Mouse (Mus musculus) kidney, postnatal 25 days (tissue): ENCODE measurements around the gene Ltc4s.

Experiments
- DNase-seq, 2 experiments: peaks; one replicate each; pipeline ENCODE4 v3.0.0; 2021; ENCODE audit warnings: mixed read lengths in 2 of 2

Gene Ltc4s

GRCm38 (mm10) chr11:50245269-50245668 is 6.9 kb upstream of the Ltc4s start:
- no peak for DNase-seq

- no peak for DNase-seq
These were observed 5.5 kb upstream of the Ltc4s start for GRCm38 (mm10) chr11:50243926-50244325.

GRCm38 (mm10) chr11:50240235-50240911 is 2.0 kb upstream of the Ltc4s start:
- DNase-seq, result peak; percentile 63 to 81

DNA sequence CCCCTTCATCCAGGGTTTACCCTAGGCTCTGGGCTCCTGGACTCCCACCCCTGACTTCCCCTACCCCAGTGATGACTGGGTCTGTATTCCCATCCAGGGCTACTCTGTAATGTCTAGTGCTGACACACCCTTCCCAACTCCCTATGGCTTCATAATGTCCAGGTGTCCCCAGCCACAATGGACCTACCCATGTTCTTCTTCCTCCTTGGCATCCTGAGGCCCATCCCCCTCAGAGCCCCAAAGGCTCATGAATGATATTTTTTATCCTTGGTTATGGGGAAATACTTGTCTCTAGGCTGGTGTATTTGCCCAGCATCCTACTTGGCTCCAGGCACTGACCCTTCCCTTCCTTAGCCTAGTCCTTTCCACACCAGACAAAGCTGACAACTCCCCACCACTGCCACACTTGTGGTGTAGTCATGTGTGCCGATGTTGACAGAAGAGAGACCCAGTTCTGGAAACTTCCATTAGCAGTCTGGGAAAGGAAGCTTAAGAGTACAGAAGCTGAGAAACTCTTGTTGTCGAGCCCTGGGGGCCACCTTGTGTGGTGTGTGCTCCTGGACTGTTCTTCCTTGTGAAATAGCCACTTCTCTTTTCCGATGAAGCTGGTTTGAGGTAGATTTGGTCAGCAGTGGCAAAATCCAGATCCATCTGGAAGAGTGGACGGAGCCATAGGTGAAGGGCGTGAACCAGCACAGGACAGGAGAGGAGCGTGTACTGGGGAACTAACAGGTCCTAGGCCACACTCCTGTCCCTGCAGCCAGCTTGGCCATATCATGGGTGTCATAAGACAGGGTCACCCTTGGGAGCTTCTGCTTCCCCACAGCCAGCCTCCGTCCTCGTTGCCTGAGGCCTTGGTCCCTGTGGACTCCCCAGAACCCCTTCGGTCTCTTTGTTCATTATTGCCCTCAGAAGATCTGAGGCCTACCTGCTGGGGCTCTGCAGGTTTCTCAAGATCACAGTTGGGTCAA is 690 bp upstream of the Ltc4s start:
- no peak for DNase-seq

DNA sequence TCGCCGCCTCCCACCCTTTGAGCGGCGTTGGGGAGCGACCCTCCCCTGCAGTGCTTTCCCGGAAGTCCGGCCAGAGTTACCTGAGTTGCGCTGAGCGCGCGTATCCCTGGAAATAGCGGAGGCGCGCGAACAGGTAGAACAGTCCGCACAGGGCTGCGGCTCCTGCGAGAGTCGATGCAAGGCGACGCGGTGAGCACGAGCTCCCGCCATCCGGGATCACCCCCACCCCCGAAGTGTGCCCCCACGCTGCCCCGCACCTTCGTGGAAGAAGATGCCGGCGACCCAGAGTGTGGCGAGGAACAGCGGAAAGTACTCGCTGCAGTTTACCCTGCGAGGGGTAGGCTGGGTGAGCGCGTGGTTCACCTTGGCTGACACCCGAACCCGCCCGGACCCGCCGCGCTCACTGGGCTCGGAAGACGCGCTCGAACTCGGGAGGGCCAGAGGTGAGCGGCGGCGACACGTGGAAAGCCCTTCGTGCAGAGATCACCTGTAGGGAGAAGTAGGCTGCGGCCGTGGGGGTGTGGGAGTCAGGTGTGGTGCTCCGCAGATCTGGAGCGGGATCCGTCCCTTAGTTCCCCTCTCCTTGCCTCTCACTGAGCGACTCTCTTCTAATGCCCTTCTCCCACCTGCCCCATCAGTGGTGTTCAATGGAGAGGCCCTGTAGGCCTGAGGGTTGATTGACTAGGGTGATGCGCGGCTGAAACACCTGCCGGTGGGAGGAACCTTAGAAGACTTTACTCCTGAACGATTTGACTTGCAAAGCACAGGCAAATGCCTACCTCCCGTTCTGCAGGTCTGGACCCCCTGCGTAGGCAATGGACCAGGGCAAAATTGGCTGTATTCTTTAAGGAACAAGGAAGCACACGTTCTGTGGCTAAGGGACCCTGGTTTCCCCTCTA is 1.2 kb downstream of the Ltc4s start:
- DNase-seq, result peak; percentile 28 to 70

DNA sequence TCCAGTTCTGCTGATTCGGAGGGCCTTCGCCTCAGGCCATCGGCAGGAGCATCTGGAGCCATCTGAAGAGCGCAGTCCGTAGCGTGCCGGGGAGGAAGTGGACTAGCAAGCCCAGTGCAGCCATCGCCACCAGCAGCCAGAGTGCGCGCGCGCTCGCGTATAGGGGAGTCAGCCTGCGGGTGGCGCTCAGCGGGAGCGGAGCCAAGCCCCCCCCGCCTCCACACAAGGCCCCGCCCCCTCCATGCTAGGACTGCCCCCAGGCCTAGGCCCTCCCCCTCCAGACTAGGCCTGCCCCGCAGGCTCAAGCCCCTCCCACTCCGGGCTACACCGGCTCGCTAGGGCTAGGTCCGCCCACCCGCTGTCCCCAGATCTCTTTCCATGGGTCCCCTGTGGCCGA is 1.9 kb downstream of the Ltc4s start:
- DNase-seq, result peak; percentile 95 to 97

DNA sequence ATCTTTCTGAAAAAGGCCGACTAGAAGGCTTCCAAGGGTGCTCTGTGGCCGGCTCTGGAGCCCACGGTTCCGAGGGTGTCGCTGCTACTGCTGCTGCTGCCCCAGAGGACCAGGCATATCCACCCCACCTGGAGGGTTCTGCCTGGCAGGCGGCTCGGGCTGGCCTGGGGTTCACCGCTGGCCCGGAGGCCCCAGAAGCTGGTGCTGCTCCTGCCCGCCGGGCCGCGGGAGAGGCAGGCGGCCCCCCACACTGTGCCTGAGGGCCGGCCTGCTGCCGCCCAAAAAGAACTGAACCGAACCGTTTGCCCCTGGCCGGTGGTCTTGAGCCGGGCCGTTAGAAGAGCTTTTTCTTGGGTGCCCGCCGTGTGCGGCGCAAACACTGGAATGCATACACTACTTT is 3.8 kb downstream of the Ltc4s start:
- DNase-seq, result no peak

DNA sequence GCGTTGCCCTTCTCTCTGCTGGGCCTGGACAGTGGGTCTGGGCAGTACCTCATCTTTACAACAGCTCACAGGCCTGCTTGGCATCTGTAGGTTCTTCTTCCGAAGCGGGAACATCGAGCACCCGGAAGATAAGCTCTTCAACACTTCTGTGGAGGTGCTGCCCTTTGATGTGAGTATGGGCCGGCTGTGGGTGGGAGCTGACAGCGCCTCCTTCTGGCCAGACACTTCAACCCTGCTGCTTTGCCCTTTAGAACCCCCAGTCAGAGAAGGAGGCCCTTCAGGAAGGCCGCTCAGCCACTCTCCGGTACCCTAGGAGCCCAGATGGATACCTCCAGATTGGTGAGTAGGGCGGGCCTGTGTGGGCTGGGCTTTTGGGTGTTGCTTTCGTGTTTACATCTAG is 4.4 kb downstream of the Ltc4s start:
- no peak for DNase-seq

GRCm38 (mm10) chr11:50233022-50233421 is 5.4 kb downstream of the Ltc4s start:
- no peak for DNase-seq

- DNase-seq, result peak; percentile 68 to 83
These were observed 7.0 kb downstream of the Ltc4s start for GRCm38 (mm10) chr11:50231411-50231810.

DNA sequence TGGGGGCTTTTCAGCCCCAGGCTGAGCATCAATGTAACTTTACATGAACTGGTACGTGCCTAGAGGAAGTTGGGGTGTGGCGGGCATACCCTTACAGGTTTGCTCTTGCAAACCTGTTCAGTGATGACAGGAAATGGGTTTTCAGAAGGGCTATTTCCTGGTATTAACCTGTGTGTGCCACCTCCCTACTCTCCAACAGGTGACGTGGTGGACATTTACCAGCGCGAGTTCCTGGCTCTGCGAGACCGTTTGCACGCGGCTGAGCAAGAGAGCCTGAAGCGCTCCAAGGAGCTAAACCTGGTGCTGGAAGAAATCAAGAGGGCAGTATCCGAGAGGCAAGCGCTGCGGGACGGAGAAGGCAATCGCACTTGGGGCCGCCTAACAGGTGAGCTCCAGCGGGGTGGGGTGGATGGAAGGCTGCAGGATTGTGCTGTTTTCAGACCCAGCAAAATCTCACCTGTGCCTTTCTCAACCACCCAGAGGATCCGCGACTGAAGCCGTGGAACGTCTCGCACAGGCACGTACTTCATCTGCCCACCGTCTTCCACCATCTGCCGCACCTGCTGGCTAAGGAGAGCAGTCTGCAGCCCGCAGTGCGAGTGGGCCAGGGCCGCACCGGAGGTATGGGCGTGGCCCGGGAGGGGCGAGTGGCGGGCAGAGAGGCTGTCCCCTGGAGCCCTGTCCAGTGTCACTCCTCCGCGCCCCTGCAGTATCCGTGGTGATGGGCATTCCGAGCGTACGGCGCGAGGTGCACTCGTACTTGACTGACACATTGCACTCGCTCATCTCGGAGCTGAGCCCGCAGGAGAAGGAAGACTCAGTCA is 7.7 kb downstream of the Ltc4s start:
- DNase-seq, result no peak

GRCm38 (mm10) chr11:50229252-50229910 is 9.0 kb downstream of the Ltc4s start:
- DNase-seq, result peak in 1 of 2 experiments; percentile 54

- peak; percentile 34 to 65 for DNase-seq
These were observed 9.6 kb downstream of the Ltc4s start for GRCm38 (mm10) chr11:50228772-50229171.

DNA sequence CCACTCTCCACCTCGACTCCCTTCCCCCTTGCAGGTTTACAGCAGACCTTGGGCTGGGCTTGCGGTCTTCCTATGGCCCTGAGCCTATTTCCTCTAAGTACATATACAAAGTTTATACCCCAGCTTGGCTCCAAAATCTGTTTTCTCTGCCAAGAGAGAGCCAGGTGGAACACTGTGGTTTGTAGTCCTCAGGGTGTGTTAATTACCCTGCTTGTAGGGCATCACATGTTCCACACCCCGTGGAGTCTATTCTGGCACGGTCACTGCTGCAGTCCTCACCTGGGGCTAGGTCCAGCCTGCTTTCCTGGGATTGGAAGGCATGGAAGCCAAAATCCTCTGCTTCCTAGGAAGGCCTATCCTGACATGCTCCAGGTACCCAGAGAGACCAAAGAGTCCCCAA is 10.7 kb downstream of the Ltc4s start:
- peak; percentile 29 to 73 for DNase-seq

- DNase-seq, result peak; percentile 41 to 52
These were observed 11.2 kb downstream of the Ltc4s start for GRCm38 (mm10) chr11:50227226-50227625.

DNA sequence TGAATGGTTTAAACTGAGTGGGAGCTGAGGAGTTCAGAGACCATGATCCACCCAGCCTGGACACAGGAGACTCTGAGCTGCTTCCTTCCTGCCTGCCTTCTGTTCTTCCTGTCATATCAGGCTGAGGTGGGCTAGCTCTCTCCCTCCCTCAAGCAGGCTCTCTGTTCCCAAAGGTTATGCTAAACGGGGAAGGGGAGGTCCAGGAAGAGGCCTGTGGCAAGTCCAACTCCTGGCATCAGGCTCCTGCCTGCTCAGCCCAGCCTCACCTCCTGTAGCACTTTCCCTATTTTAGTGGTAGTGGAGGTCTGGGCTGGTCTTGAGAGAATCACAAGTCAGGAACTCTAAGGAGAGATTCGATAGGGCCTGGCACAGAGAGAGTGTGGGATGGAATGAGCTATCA is 12.0 kb downstream of the Ltc4s start:
- DNase-seq, result peak in 1 of 2 experiments; percentile 52

DNA sequence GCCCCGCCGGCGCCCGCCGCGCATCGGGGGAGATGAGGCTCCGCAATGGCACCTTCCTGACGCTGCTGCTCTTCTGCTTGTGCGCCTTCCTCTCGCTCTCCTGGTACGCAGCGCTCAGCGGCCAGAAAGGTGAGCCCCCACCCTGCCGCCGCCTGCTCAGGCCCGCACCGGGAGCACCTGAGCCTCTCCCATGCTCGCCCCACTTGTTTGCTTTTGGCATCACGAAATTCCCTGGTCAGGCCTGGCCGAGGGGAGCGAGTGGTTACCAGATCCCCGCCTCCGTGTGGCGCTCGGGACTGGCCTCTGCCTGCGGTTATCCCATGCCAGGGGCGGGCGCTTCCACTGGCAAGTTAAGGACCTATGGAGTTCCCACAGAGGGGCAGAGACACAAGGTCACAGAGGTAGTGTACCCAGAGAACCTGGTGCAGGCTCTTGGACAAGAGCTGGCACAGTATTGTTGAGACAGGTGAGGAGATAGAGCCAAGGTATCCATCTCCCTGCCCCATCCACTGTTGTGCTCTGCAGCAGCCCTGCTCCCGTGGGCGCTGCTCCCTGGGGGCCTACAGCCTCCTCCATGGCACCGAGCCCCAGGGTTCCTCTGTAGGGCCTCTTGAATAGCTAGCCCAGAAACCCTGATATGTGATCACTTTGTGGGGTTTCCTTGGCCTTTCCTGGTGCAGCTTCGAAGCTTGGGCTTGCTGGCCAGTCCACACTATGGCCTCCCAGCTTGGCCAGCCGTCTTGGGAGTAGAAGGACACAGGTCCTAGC is 12.6 kb downstream of the Ltc4s start:
- peak; percentile 64 to 85 for DNase-seq

DNA sequence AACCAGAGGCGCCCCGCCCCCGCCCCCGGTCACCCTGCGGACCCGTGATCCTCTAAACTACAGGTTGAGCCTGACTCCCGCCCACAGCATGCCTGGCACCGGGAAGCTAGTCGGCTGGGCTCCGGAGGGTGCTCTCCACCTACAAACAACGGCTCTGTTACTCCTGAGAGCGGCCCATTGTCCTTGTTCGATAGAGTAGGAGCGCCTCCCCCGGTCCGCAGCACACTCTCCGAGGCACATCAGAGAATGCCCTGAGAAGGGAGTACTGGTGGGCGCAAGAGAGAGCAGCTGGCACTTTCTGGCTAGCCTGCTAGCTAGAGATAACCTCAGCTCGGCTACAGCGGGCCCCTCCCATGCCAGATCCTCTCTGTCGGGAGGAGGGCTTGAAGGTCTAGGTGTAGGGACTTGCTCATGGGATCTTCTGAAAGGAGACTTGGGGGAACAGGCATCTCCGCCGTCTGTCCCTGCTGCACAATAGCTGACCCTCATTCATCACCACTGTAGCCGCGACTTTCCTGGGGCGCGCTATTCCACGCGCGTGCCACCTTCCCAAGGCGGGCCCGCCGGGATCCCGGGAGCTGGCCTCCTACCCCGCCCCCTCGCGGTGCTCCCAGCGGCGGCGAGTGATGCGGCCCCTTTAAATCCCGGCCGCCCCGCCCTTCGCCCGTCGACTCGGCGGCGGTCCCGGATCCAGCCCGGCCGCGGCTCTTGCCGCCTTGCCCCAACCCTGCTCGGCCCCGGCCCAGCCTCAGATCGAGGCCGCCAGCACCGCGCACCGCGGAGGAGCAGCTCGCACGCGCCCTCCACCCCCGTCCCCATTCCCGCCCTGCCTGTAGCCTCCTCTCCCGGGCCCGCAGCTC is 13.5 kb downstream of the Ltc4s start:
- DNase-seq, result peak; percentile 92 to 95
